Mouse (Mus musculus): Measurements from ENCODE around the gene Cdc123. TPM values are rescaled to one million over a fixed set of nuclear protein-coding genes. Genes with fewer than 3 reads are reported as not detected.
"Not testable (repeated sequence)": the region's sequence is repeated elsewhere in the genome, so short reads cannot be mapped to it uniquely, and the experiment has no call there.

The Cdc123 gene
- polyA plus RNA-seq, 1 experiment from 2014 or later, result 323 TPM

DNA sequence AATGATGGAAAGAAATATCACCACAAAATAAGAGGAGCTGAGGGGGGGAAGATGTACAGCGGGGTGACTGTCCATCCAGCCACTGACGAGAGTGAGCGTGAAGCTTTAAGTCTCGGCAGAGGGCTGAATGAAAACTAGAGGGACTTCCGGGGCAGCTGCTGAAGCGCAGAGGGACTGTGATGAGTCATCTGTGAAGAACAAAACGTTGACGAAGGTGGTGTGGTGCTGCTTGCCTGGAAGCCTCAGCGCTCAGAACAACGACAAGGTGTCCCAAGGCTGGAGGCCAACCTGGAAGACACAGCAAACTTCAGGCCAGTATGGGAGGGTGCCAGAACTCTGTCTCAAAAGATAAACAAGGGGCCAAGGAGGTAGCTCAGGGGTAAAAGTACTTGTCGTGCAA lies 4.1 kb downstream of the Cdc123 start:
- 98% methylated on average over 11 of the region's 11 CpGs for WGBS
- Histone ChIP-seq H3K9me3 (no peaks in the 10 kb centered on the region), H3K4me3 (no peak overlapping the region), H3K27ac (no peak overlapping the region), H3K4me1 (replicated peaks) (peaks cover 9% of the 10 kb centered on the region), H3K4me2 (no peak overlapping the region), H3K27me3 (no peaks in the 10 kb centered on the region), H3K9ac (no peak overlapping the region), H3K36me3 (peaks cover 56% of the 10 kb centered on the region)
- no peak for ATAC-seq (ENCODE audit: low FRiP score)

DNA sequence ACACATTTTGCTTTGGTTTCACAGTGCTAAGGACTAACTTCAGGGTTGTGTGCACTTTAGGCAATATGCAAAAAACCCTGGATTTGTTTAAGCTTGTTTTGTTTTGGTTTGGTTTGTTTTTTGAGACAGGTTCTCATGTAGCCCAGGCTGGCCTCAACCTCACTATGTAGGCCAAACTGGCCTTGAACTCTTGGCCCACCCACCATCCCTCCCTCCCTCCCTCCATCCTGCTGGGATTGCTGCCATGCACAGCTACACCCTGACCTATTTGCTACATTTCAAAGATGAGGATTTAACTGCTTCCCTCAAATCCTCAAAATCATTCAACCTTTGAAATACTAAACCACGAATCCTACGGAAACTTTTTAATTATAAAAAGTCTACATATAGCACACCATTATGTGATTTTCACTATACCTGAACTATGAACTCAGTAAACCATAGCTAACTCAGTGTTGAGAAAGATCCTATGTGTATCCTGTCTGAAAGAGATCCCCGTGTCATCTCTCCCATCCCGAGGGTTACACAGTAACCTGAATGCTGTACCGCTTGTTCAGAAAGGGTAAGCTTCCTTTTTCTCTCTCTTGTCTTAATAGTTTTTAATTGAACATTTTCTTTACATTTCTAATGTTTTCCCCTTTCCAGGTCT lies 19.6 kb downstream of the Cdc123 start:
- H3K4me3 ChIP-seq, result no peak overlapping the region
- no peak overlapping the region for H3K27ac ChIP-seq
- WGBS, result 93% methylated on average over 5 of the region's 5 CpGs
- H3K4me1 ChIP-seq (replicated peaks), result no peaks in the 10 kb centered on the region
- ATAC-seq (ENCODE audit: low FRiP score), result no peak
- peaks cover 60% of the 10 kb centered on the region for H3K36me3 ChIP-seq
- H3K4me2 ChIP-seq, result no peak overlapping the region
- H3K27me3 ChIP-seq, result no peaks in the 10 kb centered on the region
- H3K9me3 ChIP-seq, result no peaks in the 10 kb centered on the region
- no peak overlapping the region for H3K9ac ChIP-seq

DNA sequence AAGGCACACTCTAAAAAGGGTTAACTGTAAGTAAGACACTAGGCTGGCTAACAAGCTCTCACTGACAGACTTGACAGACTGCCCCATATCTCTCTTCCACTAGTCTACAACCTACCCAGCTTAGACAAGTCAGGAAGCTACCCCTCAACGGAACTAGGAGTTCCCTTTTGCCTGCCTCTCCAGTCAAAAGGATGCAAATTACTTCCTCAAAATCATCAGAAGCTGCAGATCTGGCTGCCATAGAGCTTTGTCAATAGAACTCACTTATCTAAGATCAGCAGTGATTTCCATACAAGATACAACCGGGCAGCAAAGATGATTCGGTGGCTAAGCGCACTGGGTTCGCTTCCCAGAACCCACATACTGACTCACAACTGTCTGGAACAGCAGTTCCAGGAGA lies 20.3 kb downstream of the Cdc123 start:
- no peaks in the 10 kb centered on the region for H3K27me3 ChIP-seq
- peaks cover 63% of the 10 kb centered on the region for H3K36me3 ChIP-seq
- no peak overlapping the region for H3K4me3 ChIP-seq
- 94% methylated on average over 5 of the region's 5 CpGs for WGBS
- no peak overlapping the region for H3K4me2 ChIP-seq
- H3K4me1 ChIP-seq (replicated peaks), result no peaks in the 10 kb centered on the region
- no peak for ATAC-seq (ENCODE audit: low FRiP score)
- H3K9me3 ChIP-seq, result no peaks in the 10 kb centered on the region
- H3K27ac ChIP-seq, result no peak overlapping the region
- no peak overlapping the region for H3K9ac ChIP-seq

DNA sequence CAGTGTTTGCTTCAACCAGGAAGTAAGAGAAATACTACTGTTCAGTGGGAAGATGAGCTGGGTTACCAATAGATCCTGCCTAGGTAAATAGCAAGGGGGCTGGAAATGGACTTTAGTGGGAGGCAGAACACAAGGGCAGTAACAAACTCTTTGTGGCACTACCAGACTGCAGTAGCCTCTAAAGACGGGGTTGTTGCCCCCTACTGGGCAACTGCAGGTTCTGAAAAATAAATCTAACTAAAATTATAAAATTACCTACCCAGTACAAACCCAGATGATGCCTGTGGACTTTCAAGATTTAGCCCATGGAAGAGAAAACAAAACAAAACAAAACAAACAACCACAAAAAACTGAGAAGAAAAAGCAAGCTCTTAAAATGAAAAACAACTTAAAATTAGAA lies 20.8 kb downstream of the Cdc123 start:
- H3K36me3 ChIP-seq, result peaks cover 68% of the 10 kb centered on the region
- H3K27me3 ChIP-seq, result no peaks in the 10 kb centered on the region
- no peaks in the 10 kb centered on the region for H3K9me3 ChIP-seq
- H3K4me3 ChIP-seq, result no peak overlapping the region
- no peak for ATAC-seq (ENCODE audit: low FRiP score)
- no peak overlapping the region for H3K4me2 ChIP-seq
- no peak overlapping the region for H3K27ac ChIP-seq
- H3K4me1 ChIP-seq (replicated peaks), result no peaks in the 10 kb centered on the region
- 29% methylated on average over 1 of the region's 1 CpGs for WGBS
- H3K9ac ChIP-seq, result no peak overlapping the region

DNA sequence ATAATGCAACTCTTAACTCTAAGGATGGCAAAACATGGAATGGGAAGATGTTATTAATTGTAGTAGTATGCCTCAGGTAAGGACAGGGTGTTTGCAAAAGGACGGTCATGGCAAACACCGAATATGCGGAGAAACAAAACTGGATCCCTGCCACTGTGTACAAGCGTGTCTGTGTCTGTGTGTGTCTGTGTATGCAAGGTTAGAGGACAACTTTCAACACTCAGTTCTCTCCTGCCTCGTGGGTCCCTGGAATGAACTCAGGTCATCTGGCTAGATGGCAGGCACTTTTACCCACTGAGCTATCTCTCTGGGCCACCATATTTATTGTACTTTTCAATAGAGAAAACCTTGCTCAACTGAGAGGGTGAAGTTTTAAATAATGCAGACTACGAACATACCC lies 22.5 kb downstream of the Cdc123 start:
- no peaks in the 10 kb centered on the region for H3K9me3 ChIP-seq
- H3K9ac ChIP-seq, result no peak overlapping the region
- H3K4me1 ChIP-seq (replicated peaks), result no peaks in the 10 kb centered on the region
- no peak for ATAC-seq (ENCODE audit: low FRiP score)
- peaks cover 78% of the 10 kb centered on the region for H3K36me3 ChIP-seq
- H3K4me2 ChIP-seq, result no peak overlapping the region
- H3K27me3 ChIP-seq, result no peaks in the 10 kb centered on the region
- WGBS, result 97% methylated on average over 6 of the region's 6 CpGs
- H3K27ac ChIP-seq, result no peak overlapping the region
- no peak overlapping the region for H3K4me3 ChIP-seq

DNA sequence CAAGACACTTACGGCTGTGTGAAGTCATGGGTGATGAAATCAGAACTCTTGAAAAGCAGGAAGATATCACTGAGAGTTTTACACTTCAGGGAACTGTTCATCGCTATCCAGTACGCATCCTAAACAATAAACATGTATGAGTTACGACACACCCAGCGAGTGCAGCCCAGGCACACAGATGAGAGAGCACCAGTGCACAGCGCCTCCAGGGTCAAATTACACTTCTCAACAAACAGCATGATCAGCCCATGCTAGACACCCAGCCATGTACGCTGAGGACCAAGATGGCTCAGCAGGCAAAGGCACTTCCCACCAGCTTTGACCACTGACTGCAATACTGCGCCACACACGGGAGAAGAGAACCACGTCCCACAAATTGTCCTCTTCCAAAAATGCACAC lies 23.7 kb downstream of the Cdc123 start:
- no peak overlapping the region for H3K4me3 ChIP-seq
- no peak overlapping the region for H3K4me2 ChIP-seq
- no peak overlapping the region for H3K9ac ChIP-seq
- H3K27me3 ChIP-seq, result no peaks in the 10 kb centered on the region
- ATAC-seq (ENCODE audit: low FRiP score), result no peak
- H3K4me1 ChIP-seq (replicated peaks), result no peaks in the 10 kb centered on the region
- no peak overlapping the region for H3K27ac ChIP-seq
- no peaks in the 10 kb centered on the region for H3K9me3 ChIP-seq
- 94% methylated on average over 10 of the region's 10 CpGs for WGBS
- H3K36me3 ChIP-seq, result peaks cover 78% of the 10 kb centered on the region

DNA sequence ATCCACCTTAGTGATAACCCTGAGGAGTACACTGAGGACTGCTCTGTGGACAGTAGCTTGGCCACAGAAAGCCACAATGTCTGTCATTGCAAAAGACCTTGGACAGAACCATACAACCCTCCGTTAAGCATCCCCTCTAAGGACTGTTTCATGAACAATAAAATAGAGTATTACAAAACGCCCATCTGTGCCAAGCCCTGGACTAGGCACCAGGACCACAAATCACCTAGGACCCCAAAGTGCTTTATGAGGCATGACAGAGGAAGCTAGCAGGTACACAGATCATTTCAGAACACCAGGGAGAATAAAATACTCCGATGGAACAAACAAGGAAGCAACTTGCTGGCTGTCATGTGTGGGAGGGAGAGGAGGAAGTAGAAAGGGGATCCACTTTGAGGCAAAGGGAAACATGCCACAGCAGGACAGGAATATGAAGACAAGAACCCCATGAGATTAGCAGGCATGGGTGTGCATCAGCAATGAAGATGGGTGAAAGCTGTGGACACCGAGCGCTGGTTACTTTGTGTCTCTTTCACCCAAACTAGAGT lies 33.7 kb downstream of the Cdc123 start:
- H3K27me3 ChIP-seq, result no peaks in the 10 kb centered on the region
- H3K36me3 ChIP-seq, result peaks cover 54% of the 10 kb centered on the region
- no peak overlapping the region for H3K4me3 ChIP-seq
- no peak overlapping the region for H3K9ac ChIP-seq
- H3K4me2 ChIP-seq, result no peak overlapping the region
- H3K27ac ChIP-seq, result no peak overlapping the region
- H3K9me3 ChIP-seq, result no peaks in the 10 kb centered on the region
- H3K4me1 ChIP-seq (replicated peaks), result no peaks in the 10 kb centered on the region
- no peak for ATAC-seq (ENCODE audit: low FRiP score)
- 95% methylated on average over 5 of the region's 5 CpGs for WGBS

DNA sequence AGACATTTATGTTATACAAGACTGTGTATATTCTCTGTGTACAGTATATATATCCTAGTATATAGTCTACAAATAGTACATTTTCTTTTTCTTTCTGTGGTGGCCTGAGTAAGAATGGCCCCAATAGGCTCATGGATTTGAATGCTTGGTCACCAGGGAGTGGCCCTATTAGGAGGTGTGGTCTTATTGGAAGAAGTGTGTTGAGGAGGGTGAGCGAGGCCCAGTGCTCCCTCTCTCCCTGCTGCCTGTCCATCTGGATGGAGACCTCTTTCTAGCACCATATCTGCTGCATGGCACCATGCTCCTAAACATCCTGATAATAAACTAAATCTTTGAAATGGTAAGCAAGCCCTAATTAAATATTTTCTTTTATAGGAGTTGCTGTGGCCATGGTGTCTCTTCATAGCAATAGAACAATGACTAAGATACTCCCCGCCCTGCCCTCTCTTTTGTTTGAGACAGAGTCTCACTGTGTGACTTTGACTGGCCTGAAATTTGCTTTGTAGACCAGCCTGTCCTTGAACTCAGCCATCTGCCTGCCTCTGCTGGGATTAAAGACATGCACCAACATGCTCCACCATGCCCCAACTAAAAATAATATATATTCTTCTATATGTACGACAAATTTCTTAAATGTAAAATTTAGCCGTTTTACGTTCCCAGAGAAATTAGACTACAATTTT lies 34.8 kb downstream of the Cdc123 start:
- no peak for ATAC-seq (ENCODE audit: low FRiP score)
- no peaks in the 10 kb centered on the region for H3K4me1 ChIP-seq (replicated peaks)
- no peak overlapping the region for H3K27ac ChIP-seq
- H3K9me3 ChIP-seq, result no peaks in the 10 kb centered on the region
- no peak overlapping the region for H3K9ac ChIP-seq
- no peaks in the 10 kb centered on the region for H3K27me3 ChIP-seq
- peaks cover 52% of the 10 kb centered on the region for H3K36me3 ChIP-seq
- WGBS, result 95% methylated on average over 5 of the region's 5 CpGs
- no peak overlapping the region for H3K4me3 ChIP-seq
- no peak overlapping the region for H3K4me2 ChIP-seq

DNA sequence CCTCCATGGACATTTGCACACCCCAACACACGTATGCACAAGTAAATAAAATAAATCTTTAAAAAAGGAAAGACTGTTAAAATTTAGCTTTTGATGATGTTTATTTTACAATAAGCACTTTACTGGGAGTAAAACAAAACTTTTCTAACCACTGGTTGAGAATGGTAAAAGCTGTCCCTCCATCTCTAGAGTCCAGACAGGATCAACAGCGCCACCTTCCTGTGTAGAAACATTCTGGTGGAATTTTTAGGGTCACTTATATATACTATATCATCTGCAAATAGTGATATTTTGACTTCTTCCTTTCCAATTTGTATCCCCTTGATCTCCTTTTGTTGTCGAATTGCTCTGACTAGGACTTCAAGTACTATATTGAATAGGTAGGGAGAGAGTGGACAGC lies 38.8 kb downstream of the Cdc123 start:
- H3K4me2 ChIP-seq; H3K9me3 ChIP-seq; H3K4me3 ChIP-seq; ATAC-seq (ENCODE audit: low FRiP score); H3K4me1 ChIP-seq (replicated peaks); H3K27me3 ChIP-seq; H3K9ac ChIP-seq; H3K27ac ChIP-seq: not testable (repeated sequence)
- H3K36me3 ChIP-seq, result peaks cover 62% of the 10 kb centered on the region
- WGBS, result 90% methylated on average over 3 of the region's 3 CpGs

DNA sequence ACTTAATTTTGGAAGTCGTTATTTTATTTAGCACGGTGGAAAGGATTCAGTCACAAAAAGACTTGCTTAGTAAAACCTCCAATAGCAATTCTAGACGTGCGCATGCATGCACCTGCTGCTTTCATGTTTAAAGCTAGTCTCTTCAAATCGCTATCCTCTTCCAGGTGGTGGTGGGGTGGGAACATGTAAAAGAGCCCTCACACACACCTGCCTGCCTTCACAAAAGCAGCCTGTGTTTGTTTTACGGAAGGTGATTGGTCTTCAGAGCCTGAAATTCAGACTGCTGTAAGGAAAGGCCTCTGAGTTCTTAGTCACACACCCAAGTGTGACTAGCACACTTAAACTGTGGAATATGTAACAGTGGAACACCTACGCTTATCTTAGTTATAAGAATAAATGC lies 39.7 kb downstream of the Cdc123 start:
- WGBS, result 96% methylated on average over 7 of the region's 7 CpGs
- no peak overlapping the region for H3K4me3 ChIP-seq
- H3K9ac ChIP-seq, result no peak overlapping the region
- H3K4me1 ChIP-seq (replicated peaks), result no peaks in the 10 kb centered on the region
- no peaks in the 10 kb centered on the region for H3K27me3 ChIP-seq
- H3K36me3 ChIP-seq, result peaks cover 62% of the 10 kb centered on the region
- H3K27ac ChIP-seq, result no peak overlapping the region
- no peak overlapping the region for H3K4me2 ChIP-seq
- H3K9me3 ChIP-seq, result no peaks in the 10 kb centered on the region
- no peak for ATAC-seq (ENCODE audit: low FRiP score)

DNA sequence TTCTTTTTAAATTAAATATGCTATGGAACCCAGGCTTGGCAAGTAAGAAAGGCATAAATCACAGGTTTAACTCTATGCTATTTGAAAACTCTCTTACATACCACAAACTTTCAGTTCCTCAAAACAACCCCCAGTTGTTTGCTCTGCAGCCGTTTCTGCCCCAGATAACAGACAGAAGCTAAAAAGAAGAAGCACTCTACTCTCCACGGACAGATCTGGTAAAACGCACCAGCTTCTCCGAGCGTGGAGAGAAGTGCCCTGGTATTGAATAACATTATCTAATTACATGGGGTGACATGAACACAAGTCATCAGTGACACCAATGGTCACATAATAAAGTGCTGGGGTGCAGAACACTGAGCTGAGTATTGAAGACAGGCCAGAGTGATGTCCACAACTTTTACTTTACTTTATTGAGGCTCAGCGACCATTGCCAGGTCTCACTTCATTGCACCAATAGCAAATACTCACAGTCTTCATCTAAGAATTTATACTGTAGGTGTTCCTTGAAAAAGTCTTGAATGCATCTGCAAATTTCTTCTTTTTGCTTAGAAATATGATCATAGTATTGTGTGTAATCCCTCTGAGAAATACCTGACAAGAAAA lies 40.4 kb downstream of the Cdc123 start:
- no peaks in the 10 kb centered on the region for H3K27me3 ChIP-seq
- no peak overlapping the region for H3K27ac ChIP-seq
- no peaks in the 10 kb centered on the region for H3K9me3 ChIP-seq
- ATAC-seq (ENCODE audit: low FRiP score), result no peak
- H3K36me3 ChIP-seq, result peaks cover 62% of the 10 kb centered on the region
- WGBS, result 89% methylated on average over 6 of the region's 6 CpGs
- no peak overlapping the region for H3K9ac ChIP-seq
- H3K4me1 ChIP-seq (replicated peaks), result no peaks in the 10 kb centered on the region
- no peak overlapping the region for H3K4me2 ChIP-seq
- H3K4me3 ChIP-seq, result no peak overlapping the region

DNA sequence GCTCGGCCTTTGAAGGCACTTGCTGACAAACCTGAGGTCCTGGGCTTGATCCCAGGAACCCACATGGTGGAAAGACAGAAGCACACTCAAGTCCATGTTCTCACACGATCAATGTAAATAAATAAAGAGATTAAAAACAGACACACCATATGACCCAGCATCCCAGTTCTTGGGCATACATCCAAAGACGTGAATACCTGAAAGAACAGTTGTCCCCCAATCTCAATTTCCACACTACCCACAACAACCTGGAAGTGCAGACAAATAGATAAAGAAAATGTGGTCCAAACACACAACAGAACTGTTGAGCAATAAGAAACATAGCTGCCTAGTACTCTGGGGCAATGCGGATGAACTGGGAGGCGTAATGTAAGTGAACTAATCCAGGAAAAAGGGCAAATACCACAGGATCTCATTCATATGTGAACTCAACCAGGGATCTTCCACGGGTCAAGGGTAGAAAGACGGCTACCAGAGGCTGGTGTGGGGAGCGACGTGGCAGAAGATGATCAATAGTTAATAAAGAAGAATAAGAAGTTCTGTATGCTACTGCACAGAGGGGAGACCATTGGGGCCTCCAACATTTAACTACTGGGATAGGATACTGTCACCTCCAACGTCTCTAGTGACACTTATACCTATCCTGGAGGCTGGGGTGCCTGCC lies 42.9 kb downstream of the Cdc123 start:
- Histone ChIP-seq H3K4me2 (no peak overlapping the region), H3K36me3 (peaks cover 72% of the 10 kb centered on the region), H3K4me3 (no peak overlapping the region), H3K4me1 (replicated peaks) (no peaks in the 10 kb centered on the region), H3K9ac (no peak overlapping the region), H3K27me3 (no peaks in the 10 kb centered on the region), H3K27ac (no peak overlapping the region), H3K9me3 (no peaks in the 10 kb centered on the region)
- ATAC-seq (ENCODE audit: low FRiP score), result no peak
- WGBS, result 94% methylated on average over 10 of the region's 10 CpGs
